Mouse (Mus musculus) CH12.LX (cell line): ENCODE results near the gene Tgfbr3.

Experiments
- CTCF ChIP-seq, 2 experiments: IDR thresholded peaks in 1 of 2; conservative IDR thresholded peaks in 1 of 2; 2 replicates each; pipeline ENCODE4 v1.5.1; 2011 to 2012; ENCODE audit warnings: low read depth in 2 of 2, low read length in 2 of 2, improper control_type of control experiment in 1 of 2, inconsistent platforms in 1 of 2, mild to moderate bottlenecking in 1 of 2, moderate library complexity in 1 of 2
- ELF1 ChIP-seq: IDR thresholded peaks from 2 replicates; pipeline ENCODE4 v1.6.1; 2014; ENCODE audit warnings: low read depth, mild to moderate bottlenecking, inconsistent platforms, low read length, improper control_type of control experiment
- EP300 ChIP-seq: IDR thresholded peaks from 2 replicates; pipeline ENCODE4 v1.6.1; 2011; ENCODE audit warnings: low read length, improper control_type of control experiment
- HCFC1 ChIP-seq: IDR thresholded peaks from 2 replicates; pipeline ENCODE4 v1.6.1; 2012; ENCODE audit warnings: low read depth, mild to moderate bottlenecking, inconsistent platforms, low read length, improper control_type of control experiment
- IRF4 ChIP-seq: IDR thresholded peaks from 2 replicates; pipeline ENCODE4 v1.6.1; 2014; ENCODE audit warnings: low read depth, mild to moderate bottlenecking, inconsistent platforms, low read length, improper control_type of control experiment
- MYC ChIP-seq: IDR thresholded peaks from 2 replicates; pipeline ENCODE4 v1.6.1; 2011; ENCODE audit warnings: low read depth, mild to moderate bottlenecking, improper control_type of control experiment, low read length
- POLR2A ChIP-seq: IDR thresholded peaks from 2 replicates; pipeline ENCODE4 v1.6.1; 2011; ENCODE audit warnings: low read depth, mild to moderate bottlenecking, improper control_type of control experiment, low read length

- TF ChIP-seq POLR2A (no peak), IRF4 (no peak), CTCF (conservative IDR thresholded peaks at IDR 0.05 in 1 of 2, IDR thresholded peaks at IDR 0.05 in 1 of 2; ENCODE audit: low read depth in 2 of 2, low read length in 2 of 2) (no peak), HCFC1 (no peak), EP300 (no peak), ELF1 (no peak), MYC (no peak)
Measured at GRCm38 (mm10) chr5:107223029-107223428, 66.4 kb downstream of the Tgfbr3 start.
